Mouse (Mus musculus) kidney, adult 11 months (tissue): ENCODE measurements around the gene Mindy3.
"Not testable (repeated sequence)": the region's sequence is repeated elsewhere in the genome, so short reads cannot be mapped to it uniquely, and the experiment has no call there.

Experiments used
- DNase-seq: peaks from one replicate; pipeline ENCODE4 v3.0.0; 2022

Mindy3 gene

GRCm38 (mm10) chr2:12419262-12419655 lies at the start of gene Mindy3:
Gene Mindy3 (minus strand): TSS chr2:12419470.
- DNase-seq, result peak; percentile 90

GRCm38 (mm10) chr2:12459732-12460131 lies 40.5 kb upstream of the Mindy3 start:
- DNase-seq, result no peak

GRCm38 (mm10) chr2:12450108-12450507 lies 30.8 kb upstream of the Mindy3 start:
- DNase-seq, result no peak

- DNase-seq, result no peak
Measured at GRCm38 (mm10) chr2:12440120-12440519, 20.9 kb upstream of the Mindy3 start.

- DNase-seq, result no peak
Measured at GRCm38 (mm10) chr2:12439543-12439942, 20.3 kb upstream of the Mindy3 start.

- no peak for DNase-seq
Measured at GRCm38 (mm10) chr2:12438181-12438580, 18.9 kb upstream of the Mindy3 start.

GRCm38 (mm10) chr2:12432055-12432454 lies 12.8 kb upstream of the Mindy3 start:
- DNase-seq, result no peak

- DNase-seq, result no peak
Measured at GRCm38 (mm10) chr2:12424374-12424773, 5.1 kb upstream of the Mindy3 start.

GRCm38 (mm10) chr2:12423426-12423825 lies 4.2 kb upstream of the Mindy3 start:
- not testable (repeated sequence) for DNase-seq

- DNase-seq, result peak; percentile 10
Measured at GRCm38 (mm10) chr2:12418534-12419261, 572 bp downstream of the Mindy3 start.

GRCm38 (mm10) chr2:12418121-12418520 lies 1.1 kb downstream of the Mindy3 start:
- no peak for DNase-seq

GRCm38 (mm10) chr2:12412309-12412708 lies 7.0 kb downstream of the Mindy3 start:
- DNase-seq, result no peak

GRCm38 (mm10) chr2:12411129-12411528 lies 8.1 kb downstream of the Mindy3 start:
- no peak for DNase-seq

- no peak for DNase-seq
Measured at GRCm38 (mm10) chr2:12406737-12407136, 12.5 kb downstream of the Mindy3 start.

- no peak for DNase-seq
Measured at GRCm38 (mm10) chr2:12402469-12402868, 16.8 kb downstream of the Mindy3 start.

GRCm38 (mm10) chr2:12401137-12401536 lies 18.1 kb downstream of the Mindy3 start:
- no peak for DNase-seq

- DNase-seq, result no peak
Measured at GRCm38 (mm10) chr2:12389028-12389427, 30.2 kb downstream of the Mindy3 start.

- DNase-seq, result no peak
Measured at GRCm38 (mm10) chr2:12388569-12388968, 30.7 kb downstream of the Mindy3 start.

GRCm38 (mm10) chr2:12384389-12384788 lies 34.9 kb downstream of the Mindy3 start:
- no peak for DNase-seq

- no peak for DNase-seq
Measured at GRCm38 (mm10) chr2:12382650-12383049, 36.6 kb downstream of the Mindy3 start.

- no peak for DNase-seq
Measured at GRCm38 (mm10) chr2:12380233-12380632, 39.0 kb downstream of the Mindy3 start.

GRCm38 (mm10) chr2:12378591-12378990 lies 40.7 kb downstream of the Mindy3 start:
- DNase-seq, result no peak

GRCm38 (mm10) chr2:12377024-12377423 lies 42.2 kb downstream of the Mindy3 start:
- no peak for DNase-seq

GRCm38 (mm10) chr2:12372883-12373282 lies 46.4 kb downstream of the Mindy3 start:
- DNase-seq, result no peak

- DNase-seq, result no peak
Measured at GRCm38 (mm10) chr2:12371401-12371800, 47.9 kb downstream of the Mindy3 start.
